Mouse (Mus musculus): ENCODE data around the gene Vti1b.

Vti1b gene

GRCm38 (mm10) chr12:79136949-79137348 lies 35.5 kb downstream of the Vti1b start:
- no peak for DNase-seq (ENCODE audit: low spot score)

DNA sequence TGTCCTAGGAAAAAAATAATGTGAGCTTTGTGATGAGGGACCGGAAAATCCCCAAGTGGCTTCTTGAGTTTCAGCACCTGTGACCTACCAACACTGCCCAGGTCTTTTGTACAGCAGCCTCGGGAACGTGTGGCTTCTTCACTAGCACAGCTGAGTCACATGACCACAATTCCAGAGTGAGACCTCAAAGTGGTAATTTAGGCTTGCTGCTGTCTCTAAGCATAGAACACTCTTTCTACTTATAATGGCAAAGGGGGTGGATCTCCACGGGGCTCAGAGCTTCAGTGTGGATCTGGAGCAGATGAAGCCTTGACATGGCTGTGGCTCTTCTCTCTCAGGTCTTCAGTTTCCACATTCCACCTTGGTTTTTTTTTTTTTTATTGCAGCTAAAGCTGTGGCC lies 37.4 kb downstream of the Vti1b start:
- no peak for DNase-seq (ENCODE audit: low spot score)

DNA sequence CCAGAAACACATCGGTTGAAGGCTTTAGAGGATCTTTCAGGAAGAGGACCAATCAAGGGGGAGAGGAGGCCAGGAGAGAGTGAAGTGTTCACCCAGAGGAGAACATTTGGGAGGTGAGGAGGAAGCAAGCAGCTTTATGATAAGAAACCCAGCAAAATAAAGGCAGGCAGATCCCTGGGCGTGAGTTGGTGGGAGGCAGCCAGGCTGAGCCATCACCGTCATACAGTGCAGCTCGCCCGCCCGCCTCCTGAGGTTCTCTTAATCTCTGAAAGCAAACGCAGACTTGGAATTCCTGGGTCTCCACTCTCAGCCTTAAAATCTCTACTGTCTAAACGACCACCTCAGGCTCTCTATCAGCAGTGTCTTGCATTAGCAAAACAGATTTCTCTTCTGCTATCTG lies 37.8 kb downstream of the Vti1b start:
- DNase-seq (ENCODE audit: low spot score) = no peak

GRCm38 (mm10) chr12:79131706-79132460 lies 40.6 kb downstream of the Vti1b start:
- DNase-seq (ENCODE audit: low spot score) = no peak

DNA sequence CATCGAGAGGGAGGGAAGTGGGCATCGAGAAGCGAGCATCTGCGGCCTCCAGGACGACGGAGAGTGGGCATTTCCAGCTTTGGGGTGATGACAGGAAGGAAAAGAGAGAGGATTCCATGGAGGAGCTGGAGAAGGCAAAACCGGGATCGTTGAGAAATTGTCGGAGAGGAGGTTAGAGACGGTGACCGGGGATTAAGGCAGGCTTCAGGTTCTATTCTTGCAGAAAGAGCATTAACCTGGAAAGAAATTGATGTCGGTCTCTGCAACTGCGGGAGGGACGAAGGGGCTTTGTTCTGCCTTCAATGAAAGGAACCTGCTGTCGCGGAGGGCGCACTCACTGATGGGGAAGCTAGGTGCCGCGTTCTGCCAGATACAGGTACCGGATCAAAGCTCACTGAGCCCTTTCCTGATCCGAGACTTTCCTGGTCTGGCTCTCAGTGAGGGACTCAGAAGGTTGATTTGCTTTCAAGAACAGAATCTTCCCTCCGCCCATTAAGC lies 41.2 kb downstream of the Vti1b start:
- peak; percentile 28 for DNase-seq (ENCODE audit: low spot score)

GRCm38 (mm10) chr12:79130299-79131177 lies 41.9 kb downstream of the Vti1b start, which contains the start of gene Arg2:
Gene Arg2 (plus strand): TSS chr12:79130777.
- peak; percentile 80 for DNase-seq (ENCODE audit: low spot score)

DNA sequence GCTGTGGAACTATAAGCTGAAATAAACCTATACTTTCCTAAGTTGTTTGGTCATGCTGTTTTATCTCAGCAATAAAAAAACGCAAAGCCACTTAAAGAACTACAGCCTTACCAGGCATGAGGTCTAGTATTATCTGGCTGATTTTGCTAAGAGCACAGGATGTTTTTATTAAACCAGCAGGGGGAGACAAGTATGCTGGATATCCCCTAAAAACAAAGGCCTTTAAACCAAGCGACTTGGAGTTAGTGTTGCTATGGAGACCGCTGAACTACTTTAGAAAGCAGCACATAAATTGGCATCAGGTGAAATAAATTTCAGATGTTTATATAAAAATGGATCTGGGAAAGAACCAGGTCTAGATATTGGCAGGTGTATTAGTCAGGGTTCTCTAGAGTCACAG lies 49.6 kb downstream of the Vti1b start:
- DNase-seq (ENCODE audit: low spot score) = peak; percentile 70

DNA sequence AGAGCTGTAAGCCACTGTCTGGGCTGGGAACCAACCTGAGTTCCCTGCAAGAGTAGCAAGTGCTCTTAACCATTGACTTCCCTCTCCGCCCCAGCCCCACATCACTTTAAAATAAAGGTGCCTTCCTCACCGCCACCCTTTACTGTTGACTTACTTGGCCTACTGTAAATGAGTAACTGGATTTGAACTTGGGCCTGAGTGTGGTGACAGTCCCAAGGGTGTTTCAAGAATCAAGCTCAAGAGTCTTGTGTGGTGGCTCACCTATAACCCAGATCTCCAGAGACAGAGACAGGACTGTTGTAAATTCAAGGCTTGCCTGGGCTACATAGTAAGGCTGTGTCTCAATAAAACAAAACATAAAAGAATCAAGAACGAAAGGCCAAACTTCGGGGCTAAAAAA lies 53.5 kb downstream of the Vti1b start:
- DNase-seq (ENCODE audit: low spot score) = no peak
